Comparison of ENCODE assay signal across 24 mouse cellular contexts in the genomic region with DNA sequence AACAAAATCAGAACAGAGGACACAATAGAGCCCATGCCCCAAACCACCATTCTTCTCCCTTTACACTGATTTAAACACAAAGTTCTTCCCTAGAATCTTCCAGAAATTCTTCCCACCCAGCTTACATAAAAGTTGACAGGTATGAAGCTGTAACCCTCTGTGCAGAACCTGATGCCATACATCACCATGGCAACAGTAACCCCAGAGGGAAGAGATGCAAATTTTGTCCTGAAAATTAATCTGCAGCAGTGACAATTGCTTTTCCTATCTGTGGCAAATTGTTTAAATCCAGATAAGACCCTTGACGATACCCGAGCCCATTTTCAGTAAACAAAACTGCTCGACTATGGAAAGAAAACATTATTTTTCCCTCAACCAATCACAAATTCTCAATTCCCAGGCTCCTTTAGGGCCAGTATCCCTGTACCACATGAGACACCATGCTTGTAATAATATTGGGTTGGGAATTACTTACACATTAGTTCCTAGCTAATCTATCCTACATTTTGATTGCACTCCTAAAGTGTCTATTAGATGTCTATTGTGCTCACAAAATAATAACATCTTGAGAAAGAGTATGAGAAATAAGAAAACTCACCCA. TPM values are rescaled to one million over a fixed set of nuclear protein-coding genes. Genes with fewer than 3 reads are reported as not detected.
DNase-seq lines count a peak whose midpoint lies in the region; ATAC-seq lines count a peak whose summit lies in the region.
"Had no signal": no experiment of that assay in that cellular context is flagged by ENCODE, and none has a peak within 500 bp of the region (broad histone marks: within the 10 kb centered on the region; RNA-seq: fewer than 3 reads in every experiment).

No protein-coding gene starts in this region.

- H3K9ac ChIP-seq in forebrain, embryonic 13.5 days: no peak overlapping the region
- H3K9ac ChIP-seq in forebrain, embryonic 12.5 days: no peak overlapping the region
- no peak overlapping the region for H3K9ac ChIP-seq in neural tube, embryonic 13.5 days
- H3K9ac ChIP-seq in midbrain, embryonic 14.5 days (replicated peaks; ENCODE audit: low read length): no peak overlapping the region
- H3K9ac ChIP-seq in liver, embryonic 12.5 days: no peak overlapping the region
- H3K9ac ChIP-seq: embryonic facial prominence, embryonic 12.5 days; heart, embryonic 15.5 days; limb, embryonic 12.5 days; liver, embryonic 13.5 days; lung, embryonic 15.5 days had no signal

- ATAC-seq in forebrain, embryonic 13.5 days: peak; percentile 43; the same call in 1 of the 2 replicates
- ATAC-seq in forebrain, embryonic 12.5 days (ENCODE audit: low FRiP score): no peak
- peak; percentile 85 for ATAC-seq in neural tube, embryonic 13.5 days (ENCODE audit: low read depth)
- peak; percentile 57 for ATAC-seq in midbrain, embryonic 14.5 days (ENCODE audit: low FRiP score, low TSS enrichment)
- ATAC-seq in liver, embryonic 12.5 days: no peak
- ATAC-seq: activated CD4-positive, CD25-positive, alpha-beta regulatory T cell, adult 4 months; CD4-positive, CD25-positive, alpha-beta regulatory T cell, adult 4 months; Patski had no signal

- H3K27ac ChIP-seq in forebrain, embryonic 13.5 days: peak overlapping the region; percentile 6; the same call in 1 of the 2 replicates
- H3K27ac ChIP-seq in forebrain, embryonic 12.5 days: no peak overlapping the region
- peak overlapping the region; percentile 64 for H3K27ac ChIP-seq in neural tube, embryonic 13.5 days (replicated peaks)
- H3K27ac ChIP-seq in midbrain, embryonic 14.5 days (replicated peaks; ENCODE audit: low read depth, low read length): peak overlapping the region; percentile 46
- no peak overlapping the region for H3K27ac ChIP-seq in liver, embryonic 12.5 days
- H3K27ac ChIP-seq: embryonic facial prominence, embryonic 12.5 days; heart, adult 2 months; limb, embryonic 12.5 days; liver, embryonic 13.5 days; lung, embryonic 15.5 days had no signal

- H3K4me2 ChIP-seq in forebrain, embryonic 13.5 days: no peak overlapping the region
- no peak overlapping the region for H3K4me2 ChIP-seq in forebrain, embryonic 12.5 days
- no peak overlapping the region for H3K4me2 ChIP-seq in neural tube, embryonic 13.5 days
- no peak overlapping the region for H3K4me2 ChIP-seq in midbrain, embryonic 14.5 days (ENCODE audit: low read length)
- H3K4me2 ChIP-seq in liver, embryonic 12.5 days: no peak overlapping the region
- H3K4me2 ChIP-seq: embryonic facial prominence, embryonic 12.5 days; limb, embryonic 12.5 days; liver, embryonic 13.5 days; lung, embryonic 15.5 days had no signal

- no peak overlapping the region for H3K4me3 ChIP-seq in forebrain, embryonic 13.5 days
- no peak overlapping the region for H3K4me3 ChIP-seq in forebrain, embryonic 12.5 days (replicated peaks)
- H3K4me3 ChIP-seq in neural tube, embryonic 13.5 days: no peak overlapping the region
- no peak overlapping the region for H3K4me3 ChIP-seq in midbrain, embryonic 14.5 days (replicated peaks; ENCODE audit: low read depth, low read length)
- H3K4me3 ChIP-seq in liver, embryonic 12.5 days: no peak overlapping the region
- H3K4me3 ChIP-seq: embryonic facial prominence, embryonic 12.5 days; heart, adult 2 months; heart, embryonic 15.5 days; limb, embryonic 12.5 days; liver, embryonic 13.5 days; lung, embryonic 15.5 days had no signal

- peaks cover 13% of the 10 kb centered on the region for H3K4me1 ChIP-seq in forebrain, embryonic 13.5 days
- peaks cover 9% of the 10 kb centered on the region for H3K4me1 ChIP-seq in forebrain, embryonic 12.5 days
- H3K4me1 ChIP-seq in neural tube, embryonic 13.5 days (replicated peaks): peaks cover 19% of the 10 kb centered on the region
- peaks cover 12% of the 10 kb centered on the region for H3K4me1 ChIP-seq in midbrain, embryonic 14.5 days (ENCODE audit: control insufficient read depth, insufficient read depth, low read length)
- H3K4me1 ChIP-seq in liver, embryonic 12.5 days: no peaks in the 10 kb centered on the region
- H3K4me1 ChIP-seq: embryonic facial prominence, embryonic 12.5 days; limb, embryonic 12.5 days; liver, embryonic 13.5 days; lung, embryonic 15.5 days had no signal

- WGBS in forebrain, embryonic 13.5 days: 64% methylated on average over 3 of the region's 3 CpGs
- WGBS in forebrain, embryonic 12.5 days: 58% methylated on average over 3 of the region's 3 CpGs
- WGBS in neural tube, embryonic 13.5 days: 43% methylated on average over 3 of the region's 3 CpGs
- 14% methylated on average over 3 of the region's 3 CpGs for WGBS in midbrain, embryonic 14.5 days
- WGBS in liver, embryonic 12.5 days (ENCODE audit: insufficient replicate concordance): 53% methylated on average over 3 of the region's 3 CpGs

- DNase-seq in neural tube, embryonic 10.5 days (ENCODE audit: extremely low spot score, low spot score): no peak
- DNase-seq in midbrain, embryonic 14.5 days: peak; percentile 77
- no peak for DNase-seq in kidney, adult 11 months
- DNase-seq in spleen, postnatal 14 days (ENCODE audit: low spot score in 2 of 2): no peak
- DNase-seq: adrenal gland, postnatal 14 days; cerebellum, adult 18-20 months; gastrocnemius, postnatal 25 days; heart, adult 2 months; kidney, postnatal 10 days; liver, embryonic 13.5 days; lung, postnatal 4 days; thymus, postnatal 36 days had no signal

- H3K36me3 ChIP-seq in forebrain, embryonic 13.5 days (ENCODE audit: poor library complexity, severe bottlenecking): no peaks in the 10 kb centered on the region
- H3K36me3 ChIP-seq in forebrain, embryonic 12.5 days (replicated peaks): no peaks in the 10 kb centered on the region
- H3K36me3 ChIP-seq in neural tube, embryonic 13.5 days: no peaks in the 10 kb centered on the region
- H3K36me3 ChIP-seq in midbrain, embryonic 14.5 days (ENCODE audit: control insufficient read depth, insufficient read depth, low read length): no peaks in the 10 kb centered on the region
- H3K36me3 ChIP-seq in liver, embryonic 12.5 days: no peaks in the 10 kb centered on the region
- H3K36me3 ChIP-seq: embryonic facial prominence, embryonic 12.5 days; heart, embryonic 15.5 days; limb, embryonic 12.5 days; liver, embryonic 13.5 days; lung, embryonic 15.5 days had no signal

- no peaks in the 10 kb centered on the region for H3K9me3 ChIP-seq in forebrain, embryonic 13.5 days (replicated peaks)
- no peaks in the 10 kb centered on the region for H3K9me3 ChIP-seq in forebrain, embryonic 12.5 days
- no peaks in the 10 kb centered on the region for H3K9me3 ChIP-seq in neural tube, embryonic 13.5 days
- no peaks in the 10 kb centered on the region for H3K9me3 ChIP-seq in midbrain, embryonic 14.5 days (ENCODE audit: control insufficient read depth, low read length)
- H3K9me3 ChIP-seq in liver, embryonic 12.5 days (replicated peaks): no peaks in the 10 kb centered on the region
- H3K9me3 ChIP-seq: embryonic facial prominence, embryonic 12.5 days; heart, embryonic 15.5 days; limb, embryonic 12.5 days; liver, embryonic 13.5 days; lung, embryonic 15.5 days had no signal

- no peaks in the 10 kb centered on the region for H3K27me3 ChIP-seq in forebrain, embryonic 13.5 days
- H3K27me3 ChIP-seq in forebrain, embryonic 12.5 days: no peaks in the 10 kb centered on the region
- no peaks in the 10 kb centered on the region for H3K27me3 ChIP-seq in neural tube, embryonic 13.5 days
- H3K27me3 ChIP-seq in midbrain, embryonic 14.5 days (ENCODE audit: control insufficient read depth, insufficient read depth, low read length): no peaks in the 10 kb centered on the region
- no peaks in the 10 kb centered on the region for H3K27me3 ChIP-seq in liver, embryonic 12.5 days (replicated peaks)
- H3K27me3 ChIP-seq: embryonic facial prominence, embryonic 12.5 days; heart, embryonic 15.5 days; limb, embryonic 12.5 days; liver, embryonic 13.5 days; lung, embryonic 15.5 days had no signal

RNA-seq across cellular contexts. Expression of a gene that starts 52.6 kb away (rescaled TPM):
- polyA plus RNA-seq in forebrain, embryonic 13.5 days (2015; fragmentation: Nextera tagmentation; extraction: Ambion mirVana): 0.14 and 0.33 TPM in 2 replicates
- 0.20 and 0.42 TPM in 2 replicates for polyA plus RNA-seq in forebrain, embryonic 12.5 days (2016; fragmentation: Nextera tagmentation; extraction: Ambion mirVana)
- polyA plus RNA-seq in neural tube, embryonic 13.5 days (2015; fragmentation: Nextera tagmentation; extraction: Ambion mirVana): 0.32 and 0.57 TPM in 2 replicates
- polyA plus RNA-seq in midbrain, embryonic 14.5 days (2014; fragmentation: Nextera tagmentation; extraction: Ambion mirVana): 0.34 and 0.98 TPM in 2 replicates
- polyA plus RNA-seq in liver, embryonic 12.5 days (2016; fragmentation: Nextera tagmentation; extraction: Ambion mirVana): 0.05 TPM in 1 of 2 replicates, not detected in the other
- polyA plus RNA-seq: CD4-positive, CD25-positive, alpha-beta regulatory T cell, adult 4 months; small intestine, adult 2 months had no signal

Comparison
In these comparisons a context has a peak if more than half of its experiments do, and no peak if none do; other contexts are left out.
1. ATAC-seq: peak in forebrain, embryonic 13.5 days (single experiment), neural tube, embryonic 13.5 days (single experiment) and midbrain, embryonic 14.5 days (single experiment); none in forebrain, embryonic 12.5 days (single experiment) and liver, embryonic 12.5 days (single experiment).
2. H3K27ac ChIP-seq: peak in forebrain, embryonic 13.5 days (single experiment), neural tube, embryonic 13.5 days (single experiment) and midbrain, embryonic 14.5 days (single experiment); none in forebrain, embryonic 12.5 days (single experiment) and liver, embryonic 12.5 days (single experiment).